Mouse (Mus musculus) CH12.LX (cell line): ENCODE results near the gene Tmem72. TPM values are rescaled to one million over a fixed set of nuclear protein-coding genes. Genes with fewer than 3 reads are reported as not detected.

Experiments
- DNase-seq: peaks from one replicate; pipeline ENCODE4 v3.0.0-alpha.2; 2013; ENCODE audit errors: extremely low read depth
- H3K27ac ChIP-seq: 2 replicates; pipeline ENCODE4 v1.5.1; 2012; ENCODE audit warnings: low read depth, mild to moderate bottlenecking, control low read depth, moderate library complexity; ENCODE audit not compliant: insufficient read depth
- H3K27me3 ChIP-seq: replicated peaks from 2 replicates; pipeline ENCODE3; 2012; ENCODE audit warnings: inconsistent platforms
- H3K36me3 ChIP-seq, 2 experiments: replicated peaks in 1 of 2; 2 replicates each; pipeline versions ENCODE3 to v1.6.1; 2012; ENCODE audit warnings: inconsistent platforms in 1 of 2, low read length in 1 of 2, mild to moderate bottlenecking in 1 of 2, mixed read lengths in 1 of 2, moderate library complexity in 1 of 2; ENCODE audit not compliant: control insufficient read depth in 1 of 2, insufficient read depth in 1 of 2
- H3K4me1 ChIP-seq, 2 experiments: 2 replicates each; pipeline ENCODE4 v1.6.1; 2012; ENCODE audit warnings: inconsistent platforms in 1 of 2, moderate library complexity in 1 of 2; ENCODE audit not compliant: insufficient read depth in 2 of 2, control insufficient read depth in 1 of 2
- H3K4me2 ChIP-seq: 2 replicates; pipeline ENCODE4 v1.6.1; 2012; ENCODE audit warnings: low read depth, mild to moderate bottlenecking, control low read depth; ENCODE audit not compliant: poor library complexity, insufficient read depth, severe bottlenecking
- H3K4me3 ChIP-seq, 3 experiments: fragments of 150-350 bp in 1 of 3; sonication (generic) in 1 of 3; replicated peaks in 1 of 3; 2 replicates each; pipeline versions ENCODE3 to v1.5.1; 2011 to 2012; ENCODE audit warnings: low read depth in 2 of 3, low read length in 2 of 3, mild to moderate bottlenecking in 2 of 3, moderate library complexity in 2 of 3, control low read depth in 1 of 3, improper control_type of control experiment in 1 of 3, inconsistent platforms in 1 of 3, mixed read lengths in 1 of 3; ENCODE audit not compliant: poor library complexity in 1 of 3
- H3K79me2 ChIP-seq: replicated peaks from 2 replicates; pipeline ENCODE4 v1.6.1; 2012; ENCODE audit warnings: mild to moderate bottlenecking, moderate library complexity; ENCODE audit not compliant: control insufficient read depth, poor library complexity, insufficient read depth, severe bottlenecking; ENCODE audit errors: extremely low read depth
- H3K9ac ChIP-seq: 2 replicates; pipeline ENCODE4 v1.6.1; 2012; ENCODE audit warnings: low read depth, mild to moderate bottlenecking, control low read depth, moderate library complexity; ENCODE audit not compliant: insufficient read depth
- H3K9me3 ChIP-seq: replicated peaks from 2 replicates; pipeline ENCODE3; 2012; ENCODE audit warnings: low read length, inconsistent platforms, mixed read lengths
- BHLHE40 ChIP-seq: IDR thresholded peaks from 2 replicates; pipeline ENCODE4 v1.6.1; 2011; ENCODE audit warnings: mild to moderate bottlenecking, low read depth, low read length, improper control_type of control experiment
- CHD1 ChIP-seq: IDR thresholded peaks from 2 replicates; pipeline ENCODE4 v1.6.1; 2012; ENCODE audit warnings: low read depth, low read length, improper control_type of control experiment, inconsistent platforms
- CTCF ChIP-seq, 2 experiments: IDR thresholded peaks in 1 of 2; conservative IDR thresholded peaks in 1 of 2; 2 replicates each; pipeline ENCODE4 v1.5.1; 2011 to 2012; ENCODE audit warnings: low read depth in 2 of 2, low read length in 2 of 2, improper control_type of control experiment in 1 of 2, inconsistent platforms in 1 of 2, mild to moderate bottlenecking in 1 of 2, moderate library complexity in 1 of 2
- E2F4 ChIP-seq: IDR thresholded peaks from 2 replicates; pipeline ENCODE4 v1.6.1; 2011; ENCODE audit warnings: low read depth, low read length, improper control_type of control experiment; ENCODE audit not compliant: insufficient replicate concordance
- ETS1 ChIP-seq: conservative IDR thresholded peaks from 2 replicates; pipeline ENCODE4 v1.6.1; 2012; ENCODE audit warnings: low read depth, mild to moderate bottlenecking, inconsistent platforms, low read length, improper control_type of control experiment, moderate library complexity
- GABPA ChIP-seq: IDR thresholded peaks from 2 replicates; pipeline ENCODE4 v1.6.1; 2012; ENCODE audit warnings: low read depth, low read length, improper control_type of control experiment, inconsistent platforms; ENCODE audit not compliant: insufficient replicate concordance
- IRF4 ChIP-seq: IDR thresholded peaks from 2 replicates; pipeline ENCODE4 v1.6.1; 2014; ENCODE audit warnings: low read depth, mild to moderate bottlenecking, inconsistent platforms, low read length, improper control_type of control experiment
- JUN ChIP-seq: IDR thresholded peaks from 2 replicates; pipeline ENCODE4 v1.6.1; 2011; ENCODE audit warnings: low read depth, mild to moderate bottlenecking, low read length, improper control_type of control experiment, moderate library complexity; ENCODE audit not compliant: insufficient read depth
- JUND ChIP-seq: conservative IDR thresholded peaks from 2 replicates; pipeline ENCODE4 v1.6.1; 2011; ENCODE audit warnings: low read depth, low read length, improper control_type of control experiment
- KAT2A ChIP-seq: IDR thresholded peaks from 2 replicates; pipeline ENCODE4 v1.6.1; 2012; ENCODE audit warnings: low read length, improper control_type of control experiment, inconsistent platforms; ENCODE audit not compliant: insufficient replicate concordance
- MAX ChIP-seq: IDR thresholded peaks from 2 replicates; pipeline ENCODE4 v1.6.1; 2011; ENCODE audit warnings: low read length, improper control_type of control experiment
- MAZ ChIP-seq: IDR thresholded peaks from 2 replicates; pipeline ENCODE4 v1.6.1; 2012; ENCODE audit warnings: low read depth, mild to moderate bottlenecking, inconsistent platforms, low read length, improper control_type of control experiment, moderate library complexity
- MXI1 ChIP-seq: IDR thresholded peaks from 2 replicates; pipeline ENCODE4 v1.6.1; 2011; ENCODE audit warnings: mild to moderate bottlenecking, low read depth, low read length, improper control_type of control experiment
- MYC ChIP-seq: IDR thresholded peaks from 2 replicates; pipeline ENCODE4 v1.6.1; 2011; ENCODE audit warnings: low read depth, mild to moderate bottlenecking, improper control_type of control experiment, low read length
- NELFE ChIP-seq: IDR thresholded peaks from 2 replicates; pipeline ENCODE4 v1.6.1; 2011; ENCODE audit warnings: low read depth, low read length, improper control_type of control experiment
- NRF1 ChIP-seq: IDR thresholded peaks from 2 replicates; pipeline ENCODE4 v1.6.1; 2014; ENCODE audit warnings: low read depth, mild to moderate bottlenecking, inconsistent platforms, low read length, improper control_type of control experiment, moderate library complexity
- POLR2AphosphoS2 ChIP-seq: IDR thresholded peaks from 2 replicates; pipeline ENCODE4 v1.6.1; 2011; ENCODE audit warnings: low read depth, low read length, improper control_type of control experiment
- RAD21 ChIP-seq: IDR thresholded peaks from 2 replicates; pipeline ENCODE4 v1.6.1; 2011; ENCODE audit warnings: low read depth, mild to moderate bottlenecking, low read length, improper control_type of control experiment, moderate library complexity
- SIN3A ChIP-seq: IDR thresholded peaks from 2 replicates; pipeline ENCODE4 v1.6.1; 2012; ENCODE audit warnings: low read length, improper control_type of control experiment, inconsistent platforms
- TBP ChIP-seq: conservative IDR thresholded peaks from 2 replicates; pipeline ENCODE4 v1.6.1; 2011; ENCODE audit warnings: low read depth, low read length, improper control_type of control experiment
- TCF12 ChIP-seq: IDR thresholded peaks from 2 replicates; pipeline ENCODE4 v1.6.1; 2014; ENCODE audit warnings: low read depth, mild to moderate bottlenecking, inconsistent platforms, low read length, improper control_type of control experiment
- UBTF ChIP-seq: IDR thresholded peaks from 2 replicates; pipeline ENCODE4 v1.6.1; 2012; ENCODE audit warnings: low read depth, mild to moderate bottlenecking, inconsistent platforms, low read length, improper control_type of control experiment, moderate library complexity
- USF1 ChIP-seq: IDR thresholded peaks from 2 replicates; pipeline ENCODE4 v1.6.1; 2014; ENCODE audit warnings: low read depth, mild to moderate bottlenecking, inconsistent platforms, low read length, improper control_type of control experiment
- USF2 ChIP-seq: conservative IDR thresholded peaks from 2 replicates; pipeline ENCODE4 v1.6.1; 2011; ENCODE audit warnings: low read depth, low read length, improper control_type of control experiment
- ZMIZ1 ChIP-seq: IDR thresholded peaks from 2 replicates; pipeline ENCODE4 v1.6.1; 2012; ENCODE audit warnings: low read depth, mild to moderate bottlenecking, inconsistent platforms, low read length, improper control_type of control experiment
- dilution Hi-C: fragments of 300-500 bp; cut with MboI; formaldehyde crosslinking; loops from 2 replicates; pipeline ENCODE4 v1.14.3; 2020; ENCODE audit warnings: low sequenced_read_pairs; ENCODE audit not compliant: extremely low pct_unique_long_range_greater_than_20kb, extremely low pct_ligation_motif_present
- in situ Hi-C: fragments of 300-500 bp; cut with MboI; formaldehyde crosslinking; loops from 3 replicates; pipeline ENCODE4 v1.14.3; 2019; ENCODE audit warnings: low sequenced_read_pairs, low pct_ligation_motif_present, low pct_unique_long_range_greater_than_20kb, mixed read lengths
- polyA plus RNA-seq: library from polyadenylated mRNA; unstranded; fragments of >175 nt; gene quantifications from 2 replicates; pipeline ENCODE4 v1.2.1, GENCODE M21; 2012; ENCODE audit warnings: low read depth; ENCODE audit not compliant: insufficient read length
- total RNA-seq, 2 experiments: library from RNA; depleted of rRNA; stranded (reverse); fragments of 300-350 nt in 1 of 2; fragments of >200 nt in 1 of 2; gene quantifications; 2 replicates each; pipeline ENCODE4 v1.2.3; 2012 to 2014

The Tmem72 gene
- total and polyA plus RNA-seq, 3 experiments = 0.01 to 0.04 (median 0.01) TPM

GRCm38 (mm10) chr6:116717851-116718250 lies 1.1 kb upstream of the Tmem72 start:
- no peak overlapping the region for H3K27ac ChIP-seq
- in situ Hi-C loops (loop anchor here (10.0 kb wide), 1 partner anchor 47 kb away; no protein-coding TSS in a partner anchor), dilution Hi-C loops (no loop called here)
- no peaks in the 10 kb centered on the region for H3K79me2 ChIP-seq
- no peaks in the 10 kb centered on the region for H3K9me3 ChIP-seq
- no peaks in the 10 kb centered on the region for H3K36me3 ChIP-seq
- no peak overlapping the region for H3K4me3 ChIP-seq
- peaks cover 6 to 59% of the 10 kb centered on the region in 2 experiments; a peak in 3 of 4 replicates for H3K4me1 ChIP-seq
- no peaks in the 10 kb centered on the region for H3K27me3 ChIP-seq
- no peak overlapping the region for H3K4me2 ChIP-seq
- TF ChIP-seq TBP (no peak), RAD21 (no peak), CHD1 (no peak), CTCF (conservative IDR thresholded peaks at IDR 0.05 in 1 of 2, IDR thresholded peaks at IDR 0.05 in 1 of 2; ENCODE audit: low read depth in 2 of 2, low read length in 2 of 2) (no peak), E2F4 (no peak), JUN (no peak), IRF4 (no peak), ZMIZ1 (no peak), MXI1 (no peak), POLR2AphosphoS2 (no peak)
- no peak overlapping the region for H3K9ac ChIP-seq
- no peak for DNase-seq

GRCm38 (mm10) chr6:116715166-116715565 lies 1.5 kb downstream of the Tmem72 start:
- no peaks in the 10 kb centered on the region for H3K27me3 ChIP-seq
- dilution Hi-C loops = no loop called here
- peaks cover 6 to 62% of the 10 kb centered on the region in 2 experiments; a peak in 3 of 4 replicates for H3K4me1 ChIP-seq
- no peaks in the 10 kb centered on the region for H3K79me2 ChIP-seq
- no peak for DNase-seq
- H3K4me3 ChIP-seq = no peak overlapping the region
- H3K36me3 ChIP-seq = no peaks in the 10 kb centered on the region
- TF ChIP-seq SIN3A (no peak), ZMIZ1 (no peak), IRF4 (no peak), E2F4 (no peak), MAX (no peak)
- TF ChIP-seq, all 38 proteins: peak for 0
- in situ Hi-C loops = loop anchor here (10.0 kb wide), 1 partner anchor 50 kb away; no protein-coding TSS in a partner anchor
- Histone ChIP-seq H3K4me2 (no peak overlapping the region), H3K9me3 (no peaks in the 10 kb centered on the region), H3K27ac (no peak overlapping the region), H3K9ac (no peak overlapping the region)

GRCm38 (mm10) chr6:116714576-116714975 lies 2.1 kb downstream of the Tmem72 start:
- no peaks in the 10 kb centered on the region for H3K9me3 ChIP-seq
- in situ Hi-C loops (loop anchor here (10.0 kb wide), 1 partner anchor 50 kb away; no protein-coding TSS in a partner anchor), dilution Hi-C loops (no loop called here)
- no peaks in the 10 kb centered on the region for H3K27me3 ChIP-seq
- H3K9ac ChIP-seq = no peak overlapping the region
- no peak for TF ChIP-seq JUND
- TF ChIP-seq ETS1 = no peak
- TF ChIP-seq USF2 = no peak
- TF ChIP-seq MAZ = no peak
- TF ChIP-seq ZMIZ1 = no peak
- no peak for TF ChIP-seq BHLHE40
- no peak for TF ChIP-seq TCF12
- no peak for TF ChIP-seq JUN
- no peak for TF ChIP-seq MAX
- TF ChIP-seq POLR2AphosphoS2 = no peak
- TF ChIP-seq MYC = no peak
- no peak for TF ChIP-seq SIN3A
- TF ChIP-seq UBTF = no peak
- no peak for TF ChIP-seq KAT2A
- TF ChIP-seq RAD21 = no peak
- no peak for TF ChIP-seq USF1
- TF ChIP-seq NELFE = no peak
- TF ChIP-seq CHD1 = no peak
- no peak for TF ChIP-seq GABPA
- no peak for TF ChIP-seq NRF1
- H3K79me2 ChIP-seq = no peaks in the 10 kb centered on the region
- no peak overlapping the region for H3K4me3 ChIP-seq
- no peaks in the 10 kb centered on the region for H3K36me3 ChIP-seq
- H3K4me1 ChIP-seq = peaks cover 6 to 58% of the 10 kb centered on the region in 2 experiments; a peak in 3 of 4 replicates
- H3K27ac ChIP-seq = no peak overlapping the region
- no peak overlapping the region for H3K4me2 ChIP-seq
- no peak for DNase-seq
